Mouse (Mus musculus) left cerebral cortex, postnatal 10 days (tissue): Measurements from ENCODE around the gene Ckm. TPM values are rescaled to one million over a fixed set of nuclear protein-coding genes. Genes with fewer than 3 reads are reported as not detected.

ENCODE experiments used
- DNase-seq, 2 experiments: peaks; one replicate each; pipeline ENCODE4 v3.0.0; 2021 to 2022; ENCODE audit warnings: low spot score in 2 of 2, mixed read lengths in 1 of 2; ENCODE audit errors: extremely low spot score in 1 of 2
- intact Hi-C: fragments of 180-260 bp; cut with DNase I; formaldehyde crosslinking; loops from one replicate; pipeline ENCODE4 v1.15.1; 2025
- total RNA-seq, 2 experiments: library from RNA; stranded (reverse); gene quantifications; 2 replicates each; pipeline ENCODE4 v1.2.3; 2021

Gene Ckm
- total RNA-seq, 2 experiments from 2014 or later, result 0.57 to 1.0 TPM

- intact Hi-C loops, result no loop called here
- no peak for DNase-seq
Observed at GRCm38 (mm10) chr7:19423083-19423482, 18.5 kb downstream of the Ckm start.

- intact Hi-C loops, result no loop called here
- DNase-seq, result no peak
Observed at GRCm38 (mm10) chr7:19424051-19424450, 19.5 kb downstream of the Ckm start.

- DNase-seq, result no peak
- intact Hi-C loops, result no loop called here
Observed at GRCm38 (mm10) chr7:19426349-19426748, 21.8 kb downstream of the Ckm start.

GRCm38 (mm10) chr7:19426888-19427287 is 22.3 kb downstream of the Ckm start:
- DNase-seq, result no peak
- intact Hi-C loops, result no loop called here

GRCm38 (mm10) chr7:19427999-19428650 is 23.5 kb downstream of the Ckm start:
- intact Hi-C loops, result no loop called here
- DNase-seq, result no peak

- intact Hi-C loops, result loop anchor here (5.0 kb wide), 1 partner anchor 223 kb away; no protein-coding TSS in a partner anchor
- DNase-seq, result no peak
Observed at GRCm38 (mm10) chr7:19429726-19430125, 25.1 kb downstream of the Ckm start.

- intact Hi-C loops, result loop anchor here (5.0 kb wide), 1 partner anchor 222 kb away; no protein-coding TSS in a partner anchor
- no peak for DNase-seq
Observed at GRCm38 (mm10) chr7:19430402-19430801, 25.8 kb downstream of the Ckm start.

- no peak for DNase-seq
- intact Hi-C loops, result loop anchor here (5.0 kb wide), 1 partner anchor 220 kb away; no protein-coding TSS in a partner anchor
Observed at GRCm38 (mm10) chr7:19432475-19432874, 27.9 kb downstream of the Ckm start.

GRCm38 (mm10) chr7:19436276-19436675 is 31.7 kb downstream of the Ckm start:
- intact Hi-C loops, result no loop called here
- no peak for DNase-seq

GRCm38 (mm10) chr7:19437048-19437447 is 32.5 kb downstream of the Ckm start:
- intact Hi-C loops, result no loop called here
- no peak for DNase-seq

- no peak for DNase-seq
- intact Hi-C loops, result no loop called here
Observed at GRCm38 (mm10) chr7:19441448-19442091, 37.0 kb downstream of the Ckm start.

- DNase-seq, result peak; percentile 78 to 80
- intact Hi-C loops, result no loop called here
Observed at GRCm38 (mm10) chr7:19443344-19443743, 38.8 kb downstream of the Ckm start.

- intact Hi-C loops, result no loop called here
- DNase-seq, result no peak
Observed at GRCm38 (mm10) chr7:19444801-19445200, 40.2 kb downstream of the Ckm start.

GRCm38 (mm10) chr7:19447689-19448088 is 43.1 kb downstream of the Ckm start:
- no peak for DNase-seq
- intact Hi-C loops, result no loop called here

- DNase-seq, result no peak
- intact Hi-C loops, result no loop called here
Observed at GRCm38 (mm10) chr7:19449165-19449564, 44.6 kb downstream of the Ckm start.

GRCm38 (mm10) chr7:19455186-19455585 is 50.6 kb downstream of the Ckm start:
- no peak for DNase-seq
- intact Hi-C loops, result no loop called here

GRCm38 (mm10) chr7:19455819-19456495 is 51.4 kb downstream of the Ckm start:
- intact Hi-C loops, result no loop called here

GRCm38 (mm10) chr7:19456628-19457027 is 52.1 kb downstream of the Ckm start:
- intact Hi-C loops, result no loop called here
- DNase-seq, result no peak

More at GRCm38 (mm10) chr7:19455819-19456495, 51.4 kb downstream of the Ckm start:
- DNase-seq, result no peak

GRCm38 (mm10) chr7:19457414-19458071 is 53.0 kb downstream of the Ckm start:
- intact Hi-C loops, result no loop called here
- DNase-seq, result peak in 1 of 2 experiments; percentile 21
